ENCODE assay signal across 14 mouse cellular contexts in the genomic region with DNA sequence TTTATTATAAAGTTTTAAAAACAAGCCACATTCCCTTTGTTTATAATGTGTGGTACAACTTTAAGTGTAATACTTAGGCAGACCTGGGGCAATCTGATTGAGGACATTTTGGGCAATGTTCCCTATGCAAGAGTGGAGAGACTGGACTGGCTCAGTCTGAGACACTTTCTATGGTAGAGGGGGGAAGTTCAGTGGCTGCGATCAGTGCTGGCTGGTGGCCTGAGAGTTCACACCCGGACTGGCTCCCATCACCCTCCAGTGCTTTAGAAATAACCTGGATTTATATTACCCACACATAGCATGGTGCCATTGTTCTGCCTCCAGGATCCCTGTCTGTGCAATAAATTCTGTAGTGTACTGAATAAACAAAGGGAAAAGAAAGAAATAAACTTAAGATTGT. TPM values are rescaled to one million over a fixed set of nuclear protein-coding genes. Genes with fewer than 3 reads are reported as not detected.
DNase-seq lines count a peak whose midpoint lies in the region; ATAC-seq lines count a peak whose summit lies in the region.
"Had no signal": no experiment of that assay in that cellular context is flagged by ENCODE, and none has a peak within 500 bp of the region (broad histone marks: within the 10 kb centered on the region; RNA-seq: fewer than 3 reads in every experiment).

No protein-coding gene starts in this region.

- no peak for ATAC-seq in heart, embryonic 12.5 days (ENCODE audit: insufficient number of reproducible peaks, low FRiP score)
- ATAC-seq in lung, embryonic 15.5 days (ENCODE audit: borderline replicate concordance, extremely low read depth, low FRiP score, low TSS enrichment) = no peak
- no peak for ATAC-seq in megakaryocyte, adult 5-6 weeks (ENCODE audit: poor library complexity, severe bottlenecking)
- ATAC-seq: forebrain, postnatal 0 days had no signal

- peaks cover 6% of the 10 kb centered on the region for H3K9me3 ChIP-seq in heart, embryonic 12.5 days (replicated peaks)
- no peaks in the 10 kb centered on the region; the same call in 1 of the 2 replicates for H3K9me3 ChIP-seq in lung, embryonic 15.5 days
- H3K9me3 ChIP-seq: midbrain, embryonic 15.5 days had no signal

- 73% methylated on average over 2 of the region's 2 CpGs for WGBS in heart, embryonic 12.5 days
- 60% methylated on average over 2 of the region's 2 CpGs for WGBS in lung, embryonic 15.5 days

- no peak overlapping the region for H3K9ac ChIP-seq in heart, embryonic 12.5 days
- H3K9ac ChIP-seq in lung, embryonic 15.5 days = no peak overlapping the region
- H3K9ac ChIP-seq: forebrain, postnatal 0 days; liver, embryonic 14.5 days; midbrain, embryonic 15.5 days had no signal

- H3K4me3 ChIP-seq in heart, embryonic 12.5 days = no peak overlapping the region
- peak overlapping the region; percentile 46; the same call in 1 of the 2 replicates for H3K4me3 ChIP-seq in lung, embryonic 15.5 days
- H3K4me3 ChIP-seq: midbrain, embryonic 15.5 days had no signal

- H3K27ac ChIP-seq in heart, embryonic 12.5 days (ENCODE audit: poor library complexity, severe bottlenecking) = no peak overlapping the region; the same call in 1 of the 2 replicates
- H3K27ac ChIP-seq in lung, embryonic 15.5 days = peak overlapping the region; percentile 99
- H3K27ac ChIP-seq: liver, embryonic 14.5 days had no signal

- H3K4me2 ChIP-seq in heart, embryonic 12.5 days = peak overlapping the region; percentile 76; the same call in 1 of the 2 replicates
- H3K4me2 ChIP-seq in lung, embryonic 15.5 days = peak overlapping the region; percentile 66

- H3K27me3 ChIP-seq in heart, embryonic 12.5 days (replicated peaks) = no peaks in the 10 kb centered on the region
- H3K27me3 ChIP-seq in lung, embryonic 15.5 days = no peaks in the 10 kb centered on the region
- no peaks in the 10 kb centered on the region for H3K27me3 ChIP-seq in splenic B cell, adult 2 months (ENCODE audit: control insufficient read depth, insufficient read depth, low read length, poor library complexity, severe bottlenecking)
- H3K27me3 ChIP-seq: midbrain, embryonic 15.5 days had no signal

- no peak for DNase-seq in heart, adult 11 months
- no peak for DNase-seq in lung, postnatal 4 days
- DNase-seq in fat pad, adult 2 months (ENCODE audit: extremely low read depth, low read depth, low spot score) = peak; percentile 74
- DNase-seq in splenic B cell, adult 2 months (ENCODE audit: low read depth, low spot score) = peak; percentile 10
- DNase-seq in retina, embryonic 14.5 days (ENCODE audit: low spot score) = no peak
- DNase-seq: B cell, adult 2 months; embryo, embryonic 11 days; forebrain, postnatal 0 days; layer of hippocampus, postnatal 36 days had no signal

- H3K36me3 ChIP-seq in heart, embryonic 12.5 days = peaks cover 4% of the 10 kb centered on the region; the same call in 1 of the 2 replicates
- H3K36me3 ChIP-seq in lung, embryonic 15.5 days = 0 out of 2 replicates have a peak, but pooled peaks cover 3% of the 10 kb centered on the region
- H3K36me3 ChIP-seq in splenic B cell, adult 2 months (ENCODE audit: control insufficient read depth, insufficient read depth, low read length, poor library complexity, severe bottlenecking) = no peaks in the 10 kb centered on the region
- H3K36me3 ChIP-seq: midbrain, embryonic 15.5 days had no signal

- peaks cover 37% of the 10 kb centered on the region for H3K4me1 ChIP-seq in heart, embryonic 12.5 days (replicated peaks)
- H3K4me1 ChIP-seq in lung, embryonic 15.5 days = peaks cover 51% of the 10 kb centered on the region

RNA-seq across cellular contexts. Expression of a gene that starts 0.6 kb away (rescaled TPM):
- 10.9 and 11.7 TPM in 2 replicates for polyA plus RNA-seq in heart, embryonic 12.5 days (2016; fragmentation: Nextera tagmentation; extraction: Ambion mirVana)
- polyA plus RNA-seq in lung, embryonic 15.5 days (2015; fragmentation: Nextera tagmentation; extraction: Ambion mirVana) = 30.1 and 33.5 TPM in 2 replicates
- total RNA-seq in megakaryocyte, adult 5-6 weeks (2015) = 8.8 and 12.3 TPM in 2 replicates
- total RNA-seq in megakaryocyte, adult 5-6 weeks (2017) = 1.7 and 2.9 TPM in 2 replicates

Comparison
In these comparisons a context has a peak if more than half of its experiments do, and no peak if none do; other contexts are left out.
1. DNase-seq: peak in fat pad, adult 2 months (single experiment) and splenic B cell, adult 2 months (single experiment); none in heart, adult 11 months (single experiment), lung, postnatal 4 days (0 of 2) and retina, embryonic 14.5 days (single experiment).